Mouse (Mus musculus) midbrain, embryonic 10.5 days (tissue): ENCODE data around the gene Cypt3. TPM values are rescaled to one million over a fixed set of nuclear protein-coding genes. Genes with fewer than 3 reads are reported as not detected.

Experiments used
- DNase-seq: peaks from one replicate; pipeline ENCODE4 v3.0.0-alpha.2; 2017; ENCODE audit warnings: low spot score
- H3K27ac ChIP-seq: fragments of 300-500 bp; sonication (generic); replicated peaks from 2 replicates; pipeline ENCODE4 v1.5.1; 2016; ENCODE audit warnings: mild to moderate bottlenecking
- H3K27me3 ChIP-seq: fragments of 300-500 bp; sonication (generic); 2 replicates; pipeline ENCODE4 v1.6.1; 2016; ENCODE audit warnings: low read depth, mild to moderate bottlenecking; ENCODE audit not compliant: poor library complexity, severe bottlenecking
- H3K36me3 ChIP-seq: fragments of 300-500 bp; sonication (generic); 2 replicates; pipeline ENCODE4 v1.6.1; 2016; ENCODE audit warnings: mild to moderate bottlenecking, moderate library complexity
- H3K4me1 ChIP-seq: fragments of 300-500 bp; sonication (generic); 2 replicates; pipeline ENCODE4 v1.6.1; 2016
- H3K4me3 ChIP-seq: fragments of 300-500 bp; sonication (generic); 2 replicates; pipeline ENCODE4 v1.5.1; 2016; ENCODE audit warnings: mild to moderate bottlenecking, moderate library complexity
- H3K9me3 ChIP-seq: fragments of 300-500 bp; sonication (generic); replicated peaks from 2 replicates; pipeline ENCODE4 v1.6.1; 2016; ENCODE audit warnings: mild to moderate bottlenecking
- WGBS: fragments of 180-500 bp; shearing (Covaris S2); methylation state at CpG from one replicate; pipeline ENCODE4 v1.1.7; 2016; 5-methylcytosine and 5-hydroxymethylcytosine counted together
- polyA plus RNA-seq: library from polyadenylated mRNA; unstranded; fragments of >200 nt; fragmentation: Nextera tagmentation; extraction: Ambion mirVana; gene quantifications from 2 replicates; pipeline ENCODE4 v1.2.1, GENCODE M21; 2016

Gene Cypt3
- polyA plus RNA-seq = 0.19 and 0.21 TPM in 2 replicates

- H3K9me3 ChIP-seq = no peaks in the 10 kb centered on the region
- 0 out of 2 replicates have a peak, but pooled peaks cover 5% of the 10 kb centered on the region for H3K4me1 ChIP-seq
- H3K27me3 ChIP-seq = no peaks in the 10 kb centered on the region
- H3K27ac ChIP-seq = peak within 1 kb of the TSS; percentile 46
- no peak for DNase-seq
- WGBS = 77% methylated on average over 7 of the region's 7 CpGs
- H3K4me3 ChIP-seq = no peak within 1 kb of the TSS
- H3K36me3 ChIP-seq = no peaks in the 10 kb centered on the region
Observed at GRCm38 (mm10) chrX:153558293-153558692, at the start of gene Cypt3. TSS of gene Cypt3 (plus strand) at chrX:153558593.

- Histone ChIP-seq H3K9me3 (no peaks in the 10 kb centered on the region), H3K27ac (no peak overlapping the region), H3K4me3 (no peak overlapping the region), H3K27me3 (no peaks in the 10 kb centered on the region), H3K36me3 (no peaks in the 10 kb centered on the region), H3K4me1 (no peaks in the 10 kb centered on the region)
- 89% methylated on average over 5 of the region's 5 CpGs for WGBS
- DNase-seq = no peak
Observed at GRCm38 (mm10) chrX:153515491-153515890, 42.9 kb upstream of the Cypt3 start.

GRCm38 (mm10) chrX:153528399-153528798, 30.0 kb upstream of the Cypt3 start:
- Histone ChIP-seq H3K9me3 (no peaks in the 10 kb centered on the region), H3K4me1 (no peaks in the 10 kb centered on the region), H3K4me3 (no peak overlapping the region), H3K27ac (no peak overlapping the region), H3K27me3 (no peaks in the 10 kb centered on the region), H3K36me3 (no peaks in the 10 kb centered on the region)
- WGBS = 29% methylated on average over 2 of the region's 2 CpGs
- DNase-seq = no peak

GRCm38 (mm10) chrX:153556634-153557033, 1.8 kb upstream of the Cypt3 start:
- WGBS = 36% methylated on average over 2 of the region's 2 CpGs
- no peaks in the 10 kb centered on the region for H3K36me3 ChIP-seq
- no peak for DNase-seq

GRCm38 (mm10) chrX:153564650-153565049, 6.3 kb downstream of the Cypt3 start:
- 69% methylated on average over 1 of the region's 1 CpGs for WGBS
- Histone ChIP-seq H3K36me3 (no peaks in the 10 kb centered on the region), H3K9me3 (no peaks in the 10 kb centered on the region), H3K27ac (no peak overlapping the region), H3K27me3 (no peaks in the 10 kb centered on the region), H3K4me3 (no peak overlapping the region), H3K4me1 (no peaks in the 10 kb centered on the region)
- DNase-seq = no peak

More at GRCm38 (mm10) chrX:153556634-153557033, 1.8 kb upstream of the Cypt3 start:
- Histone ChIP-seq H3K4me1 (0 out of 2 replicates have a peak, but pooled peaks cover 5% of the 10 kb centered on the region), H3K27ac (peak overlapping the region; percentile 46; the same call in 1 of the 2 replicates), H3K27me3 (no peaks in the 10 kb centered on the region), H3K4me3 (no peak overlapping the region), H3K9me3 (no peaks in the 10 kb centered on the region)

DNA sequence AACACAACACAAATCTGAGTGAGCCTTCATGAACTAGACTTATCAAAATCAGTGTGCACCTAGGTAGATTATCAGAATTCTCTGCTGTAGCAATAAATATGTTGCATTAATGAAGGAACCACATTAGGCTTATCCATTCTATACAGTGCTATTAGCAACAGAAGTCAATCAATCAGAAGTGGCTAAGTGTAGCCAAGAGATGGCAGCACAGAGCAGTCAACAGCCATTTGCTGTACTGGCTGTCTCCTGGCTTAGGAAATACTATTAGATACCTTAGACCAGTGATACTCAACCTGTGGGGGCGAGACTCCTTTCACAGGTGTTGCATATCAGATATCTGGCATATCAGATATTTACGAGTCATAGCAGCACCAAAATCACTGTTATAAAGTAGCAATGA, 41.2 kb downstream of the Cypt3 start:
- H3K4me3 ChIP-seq = no peak overlapping the region
- 57% methylated on average over 2 of the region's 2 CpGs for WGBS
- H3K9me3 ChIP-seq = no peaks in the 10 kb centered on the region
- no peak for DNase-seq
- H3K27ac ChIP-seq = no peak overlapping the region
- H3K27me3 ChIP-seq = no peaks in the 10 kb centered on the region
- no peaks in the 10 kb centered on the region for H3K4me1 ChIP-seq
- H3K36me3 ChIP-seq = no peaks in the 10 kb centered on the region

Other genes with a start within 250 kb of the Cypt3 start
- 32.9 and 37.5 TPM in 2 replicates for gene Ubqln2, start 60.4 kb upstream of the Cypt3 start, polyA plus RNA-seq
- gene Kctd12b, start 137.8 kb downstream of the Cypt3 start, polyA plus RNA-seq = 4.7 and 4.8 TPM in 2 replicates
- 65.2 and 68.5 TPM in 2 replicates for gene Nbdy, start 165.0 kb downstream of the Cypt3 start, polyA plus RNA-seq